Mouse (Mus musculus): Measurements from ENCODE around the gene Tmem208.

Tmem208 gene

DNA sequence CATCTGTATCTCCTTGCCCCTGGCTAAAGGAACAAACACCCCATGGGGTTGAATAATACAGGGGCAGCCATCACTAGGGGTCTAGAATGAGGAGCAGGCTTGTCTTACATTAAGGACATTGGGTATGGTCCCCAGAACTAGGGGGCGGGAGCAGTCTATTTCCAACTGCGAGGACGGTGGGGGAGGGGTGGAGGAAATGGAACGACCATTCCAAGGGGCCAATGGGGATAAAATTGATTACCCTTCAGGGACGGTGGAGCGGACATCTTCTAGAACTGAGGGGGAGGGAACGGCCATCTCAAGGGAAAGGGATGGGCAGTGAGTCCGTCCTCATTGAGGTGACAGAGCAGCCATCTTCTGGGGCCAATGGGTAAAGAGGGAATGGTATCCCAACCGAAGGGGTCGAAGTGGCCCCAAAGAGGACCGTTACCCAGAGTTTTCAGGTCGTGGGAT is 487 bp upstream of the Tmem208 start:
- DNase-seq (ENCODE audit: low read depth, low spot score) = peak; percentile 29

DNA sequence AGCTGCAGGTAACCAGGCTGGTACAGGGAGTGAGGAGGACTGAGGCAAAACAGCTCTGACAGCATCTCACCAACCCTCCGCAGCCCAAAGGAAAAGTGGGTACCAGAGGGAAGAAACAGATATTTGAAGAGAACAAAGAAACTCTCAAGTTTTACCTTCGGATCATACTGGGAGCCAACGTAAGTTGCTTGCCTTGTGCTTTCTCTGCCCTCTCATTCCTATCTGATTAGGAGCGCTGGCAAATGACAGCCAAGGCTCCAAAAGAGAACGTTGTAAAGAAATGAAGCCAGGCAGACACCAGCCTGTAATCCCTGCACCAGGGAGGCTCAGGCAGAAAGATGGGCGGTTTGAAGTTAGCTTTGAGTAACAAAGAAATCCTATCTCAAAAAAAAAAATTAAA is 814 bp downstream of the Tmem208 start:
- no peak for DNase-seq (ENCODE audit: low read depth, low spot score)

DNA sequence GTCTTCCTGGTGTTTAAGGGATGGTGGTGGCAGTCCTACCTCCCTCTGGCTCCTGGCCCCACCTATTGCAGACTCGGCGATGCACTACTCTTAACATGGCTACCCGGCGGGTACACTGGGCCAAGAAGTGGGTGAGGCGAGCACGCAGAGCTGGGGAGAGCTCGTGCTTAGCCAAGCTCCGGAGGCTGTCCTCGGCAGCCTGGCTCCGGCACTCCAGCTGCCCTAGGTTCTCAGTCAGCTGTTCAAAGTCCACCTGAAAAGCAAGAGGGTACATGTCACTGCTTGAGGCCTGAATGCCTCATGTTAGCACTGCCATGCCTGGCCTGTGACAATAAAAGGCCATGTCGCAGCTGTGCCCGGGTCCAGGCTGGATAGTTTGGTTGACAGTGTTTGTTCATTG is 4.2 kb downstream of the Tmem208 start:
- DNase-seq (ENCODE audit: low read depth, low spot score) = no peak

DNA sequence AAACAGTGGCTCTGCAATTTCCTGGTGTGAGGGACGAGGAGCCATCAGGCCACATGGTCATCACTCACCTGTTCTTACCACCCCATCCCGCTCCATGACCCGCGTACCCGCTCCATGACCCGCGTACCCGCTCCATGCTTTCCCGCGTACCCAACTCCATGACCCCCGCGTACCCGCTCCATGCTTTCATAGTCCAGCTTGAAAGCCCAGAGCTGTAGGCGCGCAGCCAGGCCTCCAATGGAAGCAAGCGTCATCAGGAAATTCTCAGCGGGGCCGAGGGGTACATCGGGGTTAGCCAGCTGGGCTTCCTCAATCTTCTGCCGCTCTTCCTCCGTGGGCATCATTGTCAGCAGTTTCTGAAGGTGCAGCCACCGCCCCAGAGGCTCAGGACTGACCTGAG is 5.3 kb downstream of the Tmem208 start:
- no peak for DNase-seq (ENCODE audit: low read depth, low spot score)

DNA sequence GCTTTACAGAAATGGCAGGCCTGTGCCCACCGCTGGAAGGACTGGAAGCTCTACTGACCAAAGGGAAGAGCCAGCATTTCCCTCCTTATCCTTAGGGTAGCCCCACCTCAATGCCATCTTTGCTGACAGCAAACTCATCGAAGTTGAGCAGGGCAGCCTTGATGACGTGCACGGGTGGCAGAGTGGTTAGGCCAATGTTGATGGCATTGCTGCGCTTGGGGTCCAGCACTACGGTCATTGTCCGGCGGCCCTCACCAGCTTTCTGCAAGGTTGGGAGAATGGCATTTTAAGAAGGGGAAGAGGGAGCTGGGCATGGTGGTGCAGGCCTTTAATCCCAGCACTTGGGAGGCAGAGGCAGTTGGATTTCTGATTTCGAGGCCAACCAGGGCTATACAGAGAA is 5.8 kb downstream of the Tmem208 start:
- no peak for DNase-seq (ENCODE audit: low read depth, low spot score)

DNA sequence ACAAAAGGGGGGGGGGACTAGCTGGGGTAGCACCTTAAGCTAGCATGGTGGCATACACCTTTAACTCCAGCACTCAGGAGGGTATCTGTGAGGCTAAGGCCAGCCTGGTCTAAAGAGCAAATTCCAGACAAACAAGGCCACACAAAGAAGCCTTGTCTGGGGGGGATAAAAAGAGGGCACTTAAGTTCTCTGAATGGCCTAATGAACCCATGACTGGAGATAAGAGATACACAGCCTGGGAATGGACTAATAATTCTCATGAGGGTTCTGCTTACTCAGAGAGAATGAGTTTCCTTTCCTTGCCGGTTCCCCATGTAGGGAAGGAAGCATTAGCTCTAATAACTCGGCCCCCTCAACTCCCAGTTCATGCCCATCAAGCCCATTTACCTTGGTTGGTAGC is 6.4 kb downstream of the Tmem208 start:
- no peak for DNase-seq (ENCODE audit: low read depth, low spot score)

DNA sequence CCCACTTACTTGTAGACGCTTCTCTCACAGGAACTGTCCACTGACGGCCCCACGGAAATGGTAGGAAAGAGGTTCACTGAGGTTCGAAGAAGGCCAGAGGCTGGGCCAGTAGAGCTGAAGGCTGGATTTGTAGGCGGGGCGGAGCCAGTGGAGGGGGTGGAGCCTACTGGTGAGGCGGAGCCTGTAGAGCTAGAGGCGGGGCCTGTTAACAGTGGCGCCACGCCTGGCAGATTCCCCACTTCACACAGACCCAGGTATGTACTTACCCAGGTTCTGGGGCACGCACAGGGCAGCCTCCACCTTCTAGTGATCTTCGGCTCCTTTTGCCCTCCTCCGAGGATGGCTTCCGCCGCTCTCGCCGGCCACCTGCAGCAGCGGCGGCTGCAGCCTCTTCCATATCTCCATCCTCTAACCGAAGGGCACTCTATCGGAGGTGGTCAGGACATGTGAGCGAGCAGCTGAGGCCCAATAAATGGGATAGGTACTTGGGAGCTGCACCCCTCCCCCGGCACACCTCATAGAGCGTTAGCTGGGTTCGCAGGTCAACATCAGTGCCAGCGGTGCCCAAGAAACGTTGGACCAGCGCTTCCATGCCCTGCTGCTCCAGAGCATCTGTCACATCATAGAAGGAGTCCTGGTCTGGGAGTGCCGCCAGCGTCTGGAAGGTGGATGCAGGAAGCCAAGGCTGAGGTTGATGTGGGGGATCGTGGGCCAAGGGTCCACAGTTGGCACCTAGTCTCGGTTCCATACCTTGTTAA is 10.4 kb downstream of the Tmem208 start:
- peak; percentile 90 for DNase-seq (ENCODE audit: low read depth, low spot score)

DNA sequence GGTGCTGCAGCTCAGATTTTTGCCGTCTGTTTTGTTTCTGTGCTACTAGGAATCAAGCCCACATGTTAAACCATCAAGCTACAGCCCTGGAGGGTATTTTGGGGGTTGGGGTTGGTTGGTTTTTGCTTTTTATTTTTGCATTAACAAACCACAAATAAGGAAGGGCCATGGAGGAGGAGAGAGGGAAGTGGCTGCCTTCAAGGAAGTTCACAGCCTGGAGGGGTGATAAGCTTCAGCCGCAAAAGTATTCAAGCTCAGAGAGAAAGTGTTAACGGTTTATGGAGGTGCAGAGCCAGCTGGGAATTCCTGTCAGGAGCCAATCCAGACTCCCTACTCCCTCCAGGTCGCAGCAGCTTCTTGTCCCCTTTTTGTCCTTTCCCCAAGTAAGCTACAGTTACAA is 12.8 kb downstream of the Tmem208 start:
- no peak for DNase-seq (ENCODE audit: low read depth, low spot score)

DNA sequence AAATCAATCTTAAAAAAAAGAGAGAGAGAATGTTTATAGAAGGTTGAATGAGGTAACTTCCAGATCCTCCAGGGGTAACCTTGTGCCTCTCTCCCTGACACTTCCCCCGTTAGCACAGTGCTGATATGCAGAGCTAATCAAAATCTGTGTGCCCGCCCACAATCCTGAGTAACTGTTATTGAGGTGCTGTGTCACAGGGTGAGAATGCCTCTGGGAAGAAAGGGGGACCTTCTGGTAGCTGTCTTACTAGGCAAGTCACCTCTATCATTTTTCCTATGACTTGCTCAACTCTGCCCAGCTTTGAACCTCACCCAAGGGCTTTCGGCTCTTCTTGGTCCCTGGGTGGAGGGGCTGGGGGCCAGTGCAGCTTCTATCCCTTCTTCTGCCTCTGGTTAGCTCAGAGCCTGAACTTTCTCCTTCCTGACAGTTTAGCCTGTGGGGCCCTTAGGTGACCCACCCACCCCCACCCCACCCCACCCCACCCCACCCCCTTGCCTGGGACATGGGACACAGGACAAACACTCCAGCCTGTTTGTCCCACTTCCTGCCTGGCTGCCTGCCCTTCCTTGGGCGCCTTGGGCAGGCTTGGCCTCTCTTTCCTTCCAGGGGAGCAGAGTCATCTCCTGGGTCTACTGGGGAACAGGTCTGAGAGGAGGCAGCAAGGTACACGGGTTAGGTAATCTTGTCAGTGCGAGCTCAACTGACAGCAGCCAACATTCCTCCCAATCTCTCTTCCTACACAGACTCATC is 13.9 kb downstream of the Tmem208 start:
- no peak for DNase-seq (ENCODE audit: low read depth, low spot score)

DNA sequence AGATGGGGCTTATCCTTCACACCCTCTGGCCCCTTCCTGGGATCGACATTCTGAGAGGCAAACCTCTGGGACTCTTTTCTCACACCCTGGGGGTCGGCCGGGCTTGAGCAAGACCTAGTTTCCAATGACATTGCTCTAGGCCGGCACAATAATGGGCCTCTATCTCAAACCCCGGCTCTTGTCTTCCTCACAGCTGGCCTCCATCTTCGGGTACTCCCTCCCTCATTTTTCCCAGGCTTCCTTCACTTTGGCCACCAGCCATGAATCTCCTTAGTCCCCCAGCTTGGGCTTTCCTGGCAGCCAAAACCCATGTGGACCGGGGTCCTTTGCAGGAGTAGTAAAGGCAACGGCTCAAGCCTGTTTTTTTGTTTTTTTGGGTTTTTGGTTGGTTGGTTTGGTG is 15.2 kb downstream of the Tmem208 start:
- DNase-seq (ENCODE audit: low read depth, low spot score) = no peak

DNA sequence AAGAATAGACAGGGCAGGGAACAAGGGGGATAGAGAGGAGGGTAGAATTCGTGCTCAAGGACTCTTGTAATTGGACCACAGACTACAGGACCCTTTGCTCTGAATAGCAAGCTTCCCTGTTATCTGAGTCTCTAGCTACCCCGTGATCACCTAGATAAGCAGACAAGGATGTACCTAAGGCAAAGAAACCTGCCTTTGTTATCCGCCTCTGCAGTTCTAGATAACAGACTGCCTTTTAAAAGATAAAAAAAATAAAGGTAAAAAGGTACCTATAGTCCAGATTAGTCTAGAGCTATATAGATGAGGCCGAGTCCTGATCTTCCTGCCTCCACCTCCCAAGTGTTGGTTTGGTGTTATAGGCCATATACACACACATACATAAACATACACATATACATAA is 16.6 kb downstream of the Tmem208 start:
- no peak for DNase-seq (ENCODE audit: low read depth, low spot score)

DNA sequence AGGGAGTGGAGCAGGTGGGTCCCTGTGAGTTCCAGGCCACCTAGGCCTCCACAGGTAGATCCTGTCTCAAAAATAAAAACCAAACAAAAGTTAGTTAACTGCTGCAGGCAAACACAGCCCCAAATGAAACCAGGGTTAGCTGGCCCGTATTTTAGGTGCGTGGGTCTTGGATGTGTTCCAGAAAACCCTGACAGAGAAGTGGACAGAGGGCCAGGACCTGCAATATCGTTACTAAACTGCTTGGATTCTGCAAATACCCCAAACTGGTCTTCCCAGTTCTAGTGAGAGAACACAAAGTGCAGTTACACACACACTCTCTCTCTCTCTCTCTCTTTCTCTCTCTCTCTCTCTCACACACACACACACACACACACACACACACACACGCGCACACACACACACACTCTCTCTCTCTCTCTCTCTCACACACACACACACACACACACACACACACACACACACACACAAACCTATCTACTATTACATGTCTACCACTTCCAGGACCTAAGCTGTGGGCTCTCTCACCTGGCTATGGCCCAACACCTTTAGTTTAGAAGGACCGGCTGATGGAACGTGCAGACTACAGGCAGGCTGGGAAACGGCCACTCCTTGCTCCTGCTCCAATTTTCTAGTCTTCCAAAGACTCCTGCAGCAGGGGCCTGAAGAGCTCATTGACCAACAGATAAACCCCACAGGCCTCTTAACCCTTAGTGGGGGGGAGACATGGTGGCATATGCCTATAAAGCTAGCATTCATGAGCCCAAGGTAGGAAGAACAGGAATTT is 17.8 kb downstream of the Tmem208 start:
- no peak for DNase-seq (ENCODE audit: low read depth, low spot score)

DNA sequence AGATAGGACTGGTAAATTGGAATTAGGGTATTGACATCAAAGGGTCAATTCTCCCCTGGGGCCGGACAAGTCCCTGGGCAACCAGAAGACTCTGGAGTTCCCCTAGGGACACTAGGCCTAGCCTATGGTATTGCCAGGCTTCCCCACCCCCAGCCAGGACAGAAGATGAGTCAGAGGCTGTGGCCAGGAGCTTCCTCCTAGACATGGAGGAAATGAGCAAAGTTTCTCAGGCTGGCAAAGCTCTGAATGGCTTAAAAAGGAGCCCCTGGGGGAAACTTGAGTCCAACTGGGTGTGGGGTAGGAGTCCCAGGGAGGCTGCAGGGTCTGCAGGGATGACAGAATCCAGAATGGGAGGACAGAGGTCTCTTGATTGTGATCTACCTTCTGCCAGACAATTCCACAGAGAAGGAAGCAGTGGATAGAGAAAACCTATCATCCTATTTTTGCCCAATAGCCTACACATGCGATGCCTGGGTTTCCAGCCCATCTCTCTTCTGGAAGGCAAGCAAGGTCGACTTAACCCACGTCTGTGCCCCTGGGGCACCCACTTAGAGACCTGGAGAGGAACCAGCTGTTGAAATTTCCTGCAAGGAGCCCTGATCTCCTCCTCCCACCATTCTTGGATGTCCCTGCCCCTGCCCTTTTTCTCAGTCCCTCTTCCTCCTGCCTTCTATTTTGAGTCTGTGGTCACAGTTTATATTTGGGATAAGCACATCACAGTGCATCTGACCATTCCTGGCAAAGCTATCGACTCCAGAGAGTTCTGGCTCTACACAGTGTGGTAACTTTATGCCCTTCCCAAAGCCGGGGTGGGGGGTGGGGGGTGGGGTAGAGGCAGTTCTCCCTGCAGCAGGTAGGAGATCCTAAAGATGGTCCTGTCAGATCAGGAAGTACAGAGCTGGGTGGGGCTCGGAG is 19.2 kb downstream of the Tmem208 start:
- DNase-seq (ENCODE audit: low read depth, low spot score) = no peak

DNA sequence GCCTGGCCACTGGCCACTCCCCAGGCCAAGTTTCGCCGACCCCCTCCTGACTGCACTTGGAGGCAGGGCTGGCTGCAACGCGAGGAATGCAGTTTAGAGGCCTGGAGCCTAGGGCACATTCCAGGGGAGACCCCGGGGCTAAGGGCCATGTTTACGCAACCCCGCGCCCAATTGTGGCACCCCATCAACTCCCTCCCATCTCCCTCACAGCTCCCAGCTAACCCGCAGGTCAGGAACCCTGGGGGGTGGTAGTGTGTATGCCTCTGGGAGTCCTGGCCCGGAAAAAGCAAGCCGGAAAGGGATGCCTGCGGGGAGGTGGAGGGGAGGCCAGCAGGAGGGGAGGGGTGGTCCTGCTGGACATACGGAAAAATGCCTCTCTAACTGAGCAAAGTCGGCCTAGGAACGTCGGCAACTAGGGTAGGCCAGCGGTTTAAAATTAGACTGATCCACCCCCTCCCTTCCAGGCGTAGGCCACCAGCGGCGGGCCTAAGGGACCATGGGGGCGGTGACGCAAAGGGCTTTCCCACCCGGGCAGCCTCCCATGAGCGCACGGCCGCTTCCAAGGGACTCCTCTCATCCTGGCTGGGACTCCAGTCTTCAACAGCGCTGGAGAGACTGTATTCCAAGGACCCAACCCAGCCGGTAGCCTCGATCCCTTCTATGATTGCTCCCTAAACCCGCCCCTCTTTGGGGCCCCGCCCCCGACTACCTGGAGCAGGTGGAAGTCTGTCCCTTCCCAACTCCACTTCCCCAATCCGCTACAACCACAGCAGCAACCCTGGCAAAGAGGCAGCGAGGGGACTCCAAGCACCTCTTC is 20.7 kb downstream of the Tmem208 start:
- DNase-seq (ENCODE audit: low read depth, low spot score) = peak; percentile 70

DNA sequence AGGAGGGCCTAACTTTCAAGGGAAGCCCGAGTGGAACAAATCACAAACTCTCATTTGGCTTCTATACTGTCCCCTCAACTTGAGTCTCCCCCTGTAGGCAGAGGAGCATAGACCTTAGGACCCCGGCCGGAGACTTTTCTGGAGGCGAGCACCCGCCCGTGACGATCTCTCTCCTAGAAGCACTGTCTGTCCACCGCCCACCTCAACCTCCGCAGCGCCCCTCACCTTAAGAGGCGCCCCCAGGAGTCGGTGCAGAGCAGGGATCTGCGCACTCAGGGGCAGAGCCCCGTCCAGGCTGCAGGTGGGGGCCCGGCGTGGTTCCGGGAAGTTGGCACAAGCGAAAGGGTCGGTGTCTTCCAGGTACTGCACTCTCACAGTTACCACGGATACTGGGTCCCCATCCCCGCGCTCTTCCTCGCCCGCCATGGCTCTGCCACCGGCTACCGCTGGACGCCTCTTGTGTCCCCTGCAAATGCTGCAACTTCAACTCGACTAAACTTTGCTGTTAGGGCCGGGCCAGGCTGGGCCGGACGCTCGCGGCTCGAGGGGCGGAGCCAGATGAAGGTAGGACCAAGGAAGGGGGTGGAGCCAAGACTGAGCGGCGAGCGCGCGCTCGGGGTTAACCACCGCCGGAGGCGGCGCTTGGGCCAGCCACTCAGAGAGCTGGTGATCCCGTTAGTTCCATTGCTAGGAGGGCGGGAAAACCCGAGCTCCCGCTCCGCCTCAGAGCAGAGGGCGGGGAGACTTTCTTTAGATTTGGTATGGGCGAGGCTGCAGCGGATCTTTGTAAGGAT is 21.5 kb downstream of the Tmem208 start, which contains the start of gene Fhod1:
Gene Fhod1 (minus strand): TSS at position 526 of the 794 bp plus-strand sequence.
- peak; percentile 99 for DNase-seq (ENCODE audit: low read depth, low spot score)

DNA sequence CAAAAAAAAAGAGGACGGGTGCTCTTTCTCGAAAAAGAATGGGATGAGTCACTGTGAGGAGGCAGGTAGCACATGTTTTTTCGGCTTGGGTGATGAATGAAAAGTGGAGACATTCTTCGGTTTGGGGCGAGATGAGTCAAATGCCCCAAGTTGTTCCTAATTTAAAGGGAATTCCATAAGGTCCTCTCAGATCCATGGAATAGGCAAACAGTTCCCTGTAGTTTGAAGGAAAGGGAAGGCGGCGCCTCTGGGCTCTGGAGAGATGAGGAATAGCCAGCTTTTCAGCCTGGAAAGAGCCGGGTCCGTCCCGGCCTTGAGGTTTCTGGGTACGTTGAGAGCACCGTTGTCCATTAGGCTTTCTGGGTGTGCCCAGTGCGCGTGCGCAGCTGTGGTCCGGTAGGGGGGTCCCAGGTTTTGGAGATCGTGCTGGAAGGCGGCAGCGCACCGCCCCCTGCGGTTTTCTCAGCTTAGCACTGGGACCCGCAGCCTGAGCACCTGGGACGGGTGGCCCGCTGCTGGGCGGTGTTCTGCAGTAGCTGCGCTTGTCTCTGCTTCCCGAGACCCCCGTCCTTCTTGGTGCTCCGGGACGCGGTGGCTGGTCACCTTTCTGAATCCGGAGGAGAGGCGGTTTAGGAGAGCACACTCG is 22.4 kb downstream of the Tmem208 start, which contains the start of gene Slc9a5:
Gene Slc9a5 (plus strand): TSS at position 394 of the 646 bp plus-strand sequence.
- peak; percentile 63 for DNase-seq (ENCODE audit: low read depth, low spot score)

DNA sequence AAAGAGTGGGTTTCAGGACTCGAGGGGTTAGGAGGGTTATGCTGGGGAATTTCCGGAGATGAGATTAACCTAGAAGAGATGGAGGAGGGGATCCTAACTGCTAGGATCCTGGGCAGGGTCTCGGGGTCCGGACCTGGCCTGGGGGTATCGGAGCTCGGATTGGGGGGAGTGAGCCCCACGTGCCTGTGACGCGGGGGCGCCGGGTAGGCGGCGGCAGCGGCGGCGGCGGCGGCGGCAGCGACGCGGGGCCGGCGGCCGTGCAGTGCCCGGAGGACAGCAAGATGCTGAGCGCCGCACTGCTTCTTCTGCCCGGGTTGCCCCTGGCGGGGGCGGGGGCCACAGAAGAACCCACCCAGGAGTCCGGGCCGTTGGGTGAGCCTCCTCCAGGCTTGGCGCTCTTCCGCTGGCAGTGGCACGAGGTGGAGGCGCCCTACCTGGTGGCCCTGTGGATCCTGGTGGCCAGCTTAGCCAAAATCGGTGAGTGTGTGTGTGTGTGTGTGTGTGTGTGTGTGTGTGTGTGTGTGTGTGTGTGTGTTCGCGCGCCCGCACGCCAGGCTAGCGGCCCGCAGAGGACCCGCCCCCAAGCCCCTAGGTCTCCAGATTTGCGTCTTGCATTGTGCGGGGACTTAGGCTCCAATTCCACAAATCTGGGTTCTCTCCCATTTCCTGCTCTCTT is 23.1 kb downstream of the Tmem208 start:
- DNase-seq (ENCODE audit: low read depth, low spot score) = peak; percentile 38

DNA sequence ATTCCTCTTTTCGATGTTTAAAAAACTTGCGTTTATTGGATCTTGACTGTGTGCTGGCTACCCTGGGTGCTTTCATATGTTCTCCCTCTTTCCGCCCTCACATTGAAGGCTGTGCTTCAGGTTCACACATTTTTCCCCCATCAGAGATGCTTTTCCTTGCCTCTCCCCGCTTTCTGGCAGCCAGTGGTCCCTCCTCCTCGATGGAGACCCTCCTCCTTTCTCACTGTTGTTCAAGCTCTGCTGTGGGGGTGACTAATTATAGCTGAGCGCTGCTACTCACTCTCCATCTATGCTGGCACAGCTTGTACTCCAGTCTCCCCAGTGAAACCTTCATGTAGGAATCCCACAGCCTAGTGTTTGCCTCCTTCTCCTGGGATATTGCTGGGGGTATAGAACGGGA is 24.0 kb downstream of the Tmem208 start:
- no peak for DNase-seq (ENCODE audit: low read depth, low spot score)
